Mouse (Mus musculus) cerebellum, adult 2 months (tissue): Measurements from ENCODE around the gene Abhd17c.

Experiments used
- CTCF ChIP-seq: fragments of 200-500 bp; IDR thresholded peaks from 2 replicates; pipeline ENCODE4 v1.5.1; 2011; ENCODE audit warnings: low read depth, mild to moderate bottlenecking, control low read depth, low read length, moderate library complexity, borderline replicate concordance; ENCODE audit not compliant: insufficient read depth
- POLR2A ChIP-seq: fragments of 200-500 bp; IDR thresholded peaks from 2 replicates; pipeline ENCODE4 v1.6.1; 2011; ENCODE audit warnings: low read length, control low read depth, borderline replicate concordance; ENCODE audit not compliant: insufficient read depth

GRCm38 (mm10) chr7:84098098-84098497 is 53.6 kb downstream of the Abhd17c start:
- TF ChIP-seq POLR2A (no peak), CTCF (no peak)
